Mouse (Mus musculus): ENCODE data around the gene Arhgef38. TPM values are rescaled to one million over a fixed set of nuclear protein-coding genes. Genes with fewer than 3 reads are reported as not detected.

The Arhgef38 gene
- polyA plus RNA-seq, 1 experiment, result not detected

GRCm38 (mm10) chr3:133218501-133218900, 16.2 kb downstream of the Arhgef38 start:
- TF ChIP-seq FOSL1 (IDR thresholded peaks at IDR 0.05; ENCODE audit: insufficient read depth, low read length, poor library complexity, severe bottlenecking) (no peak), CEBPB (IDR thresholded peaks at IDR 0.05; ENCODE audit: low read depth) (no peak), CTCF (IDR thresholded peaks at IDR 0.05; ENCODE audit: control insufficient read depth, insufficient read depth, insufficient read length) (no peak), USF1 (IDR thresholded peaks at IDR 0.05; ENCODE audit: low read depth) (no peak), MYOD1 (IDR thresholded peaks at IDR 0.05; ENCODE audit: control insufficient read depth, insufficient read length, low read depth) (no peak), MYOG (IDR thresholded peaks at IDR 0.05; ENCODE audit: control insufficient read depth, extremely low read depth, insufficient read length) (no peak), MAX (IDR thresholded peaks at IDR 0.05) (no peak)
- Histone ChIP-seq H3K79me2 (ENCODE audit: control insufficient read depth, insufficient read depth) (no peaks in the 10 kb centered on the region), H3K36me3 (ENCODE audit: control insufficient read depth, insufficient read depth) (no peaks in the 10 kb centered on the region), H3ac (ENCODE audit: control insufficient read depth, insufficient read length, low read depth) (no peak overlapping the region), H3K4me3 (ENCODE audit: insufficient read depth, poor library complexity, severe bottlenecking) (no peak overlapping the region), H3K27me3 (ENCODE audit: control insufficient read depth, insufficient read depth, insufficient read length) (no peaks in the 10 kb centered on the region), H3K79me3 (ENCODE audit: low read depth) (no peaks in the 10 kb centered on the region)

GRCm38 (mm10) chr3:133215198-133215819, 19.4 kb downstream of the Arhgef38 start:
- Histone ChIP-seq H3K27me3 (ENCODE audit: control insufficient read depth, insufficient read depth, insufficient read length) (no peaks in the 10 kb centered on the region), H3K4me3 (ENCODE audit: insufficient read depth, poor library complexity, severe bottlenecking) (no peak overlapping the region), H3K79me3 (ENCODE audit: low read depth) (no peaks in the 10 kb centered on the region), H3K36me3 (ENCODE audit: control insufficient read depth, insufficient read depth) (no peaks in the 10 kb centered on the region), H3K79me2 (ENCODE audit: control insufficient read depth, insufficient read depth) (no peaks in the 10 kb centered on the region), H3ac (ENCODE audit: control insufficient read depth, insufficient read length, low read depth) (no peak overlapping the region)
- TF ChIP-seq MAX (IDR thresholded peaks at IDR 0.05), result no peak
- peak; percentile 34 for TF ChIP-seq CEBPB (IDR thresholded peaks at IDR 0.05; ENCODE audit: low read depth)

GRCm38 (mm10) chr3:133213434-133214114, 21.2 kb downstream of the Arhgef38 start:
- Histone ChIP-seq H3K79me3 (ENCODE audit: low read depth) (no peaks in the 10 kb centered on the region), H3K27me3 (ENCODE audit: control insufficient read depth, insufficient read depth, insufficient read length) (no peaks in the 10 kb centered on the region), H3K36me3 (ENCODE audit: control insufficient read depth, insufficient read depth) (no peaks in the 10 kb centered on the region), H3K79me2 (ENCODE audit: control insufficient read depth, insufficient read depth) (no peaks in the 10 kb centered on the region), H3K4me3 (ENCODE audit: insufficient read depth, poor library complexity, severe bottlenecking) (no peak overlapping the region), H3ac (ENCODE audit: control insufficient read depth, insufficient read length, low read depth) (no peak overlapping the region)
- TF ChIP-seq CEBPB (IDR thresholded peaks at IDR 0.05; ENCODE audit: low read depth) (no peak), USF1 (IDR thresholded peaks at IDR 0.05; ENCODE audit: low read depth) (no peak), CTCF (IDR thresholded peaks at IDR 0.05; ENCODE audit: control insufficient read depth, insufficient read depth, insufficient read length) (no peak), MAX (IDR thresholded peaks at IDR 0.05) (no peak), FOSL1 (IDR thresholded peaks at IDR 0.05; ENCODE audit: insufficient read depth, low read length, poor library complexity, severe bottlenecking) (no peak), MYOD1 (IDR thresholded peaks at IDR 0.05; ENCODE audit: control insufficient read depth, insufficient read length, low read depth) (no peak), MYOG (IDR thresholded peaks at IDR 0.05; ENCODE audit: control insufficient read depth, extremely low read depth, insufficient read length) (no peak)

GRCm38 (mm10) chr3:133211324-133211723, 23.4 kb downstream of the Arhgef38 start:
- TF ChIP-seq CTCF (IDR thresholded peaks at IDR 0.05; ENCODE audit: control insufficient read depth, insufficient read depth, insufficient read length) (no peak), CEBPB (IDR thresholded peaks at IDR 0.05; ENCODE audit: low read depth) (peak; percentile 76), FOSL1 (IDR thresholded peaks at IDR 0.05; ENCODE audit: insufficient read depth, low read length, poor library complexity, severe bottlenecking) (no peak), MAX (IDR thresholded peaks at IDR 0.05) (no peak), USF1 (IDR thresholded peaks at IDR 0.05; ENCODE audit: low read depth) (no peak), MYOG (IDR thresholded peaks at IDR 0.05; ENCODE audit: control insufficient read depth, extremely low read depth, insufficient read length) (no peak), MYOD1 (IDR thresholded peaks at IDR 0.05; ENCODE audit: control insufficient read depth, insufficient read length, low read depth) (no peak)
- Histone ChIP-seq H3K36me3 (ENCODE audit: control insufficient read depth, insufficient read depth) (no peaks in the 10 kb centered on the region), H3ac (ENCODE audit: control insufficient read depth, insufficient read length, low read depth) (no peak overlapping the region), H3K27me3 (ENCODE audit: control insufficient read depth, insufficient read depth, insufficient read length) (no peaks in the 10 kb centered on the region), H3K79me2 (ENCODE audit: control insufficient read depth, insufficient read depth) (no peaks in the 10 kb centered on the region), H3K79me3 (ENCODE audit: low read depth) (no peaks in the 10 kb centered on the region), H3K4me3 (ENCODE audit: insufficient read depth, poor library complexity, severe bottlenecking) (no peak overlapping the region)

- H3K27me3 ChIP-seq (ENCODE audit: control insufficient read depth, insufficient read depth, insufficient read length), result no peaks in the 10 kb centered on the region
- H3K79me3 ChIP-seq (ENCODE audit: low read depth), result no peaks in the 10 kb centered on the region
- no peak overlapping the region for H3K4me3 ChIP-seq (ENCODE audit: insufficient read depth, poor library complexity, severe bottlenecking)
- H3K36me3 ChIP-seq (ENCODE audit: control insufficient read depth, insufficient read depth), result no peaks in the 10 kb centered on the region
- H3K79me2 ChIP-seq (ENCODE audit: control insufficient read depth, insufficient read depth), result no peaks in the 10 kb centered on the region
- no peak overlapping the region for H3ac ChIP-seq (ENCODE audit: control insufficient read depth, insufficient read length, low read depth)
- TF ChIP-seq USF1 (IDR thresholded peaks at IDR 0.05; ENCODE audit: low read depth) (no peak), MYOD1 (IDR thresholded peaks at IDR 0.05; ENCODE audit: control insufficient read depth, insufficient read length, low read depth) (no peak), FOSL1 (IDR thresholded peaks at IDR 0.05; ENCODE audit: insufficient read depth, low read length, poor library complexity, severe bottlenecking) (no peak), MYOG (IDR thresholded peaks at IDR 0.05; ENCODE audit: control insufficient read depth, extremely low read depth, insufficient read length) (no peak), CTCF (IDR thresholded peaks at IDR 0.05; ENCODE audit: control insufficient read depth, insufficient read depth, insufficient read length) (no peak), MAX (IDR thresholded peaks at IDR 0.05) (no peak), CEBPB (IDR thresholded peaks at IDR 0.05; ENCODE audit: low read depth) (no peak)
Measured at GRCm38 (mm10) chr3:133203713-133204112, 31.0 kb downstream of the Arhgef38 start.

All from C2C12 (cell line).